Mouse (Mus musculus) forebrain, embryonic 14.5 days (tissue): ENCODE data around the gene Ttc28. TPM values are rescaled to one million over a fixed set of nuclear protein-coding genes. Genes with fewer than 3 reads are reported as not detected.

ENCODE experiments used
- ATAC-seq: fragments of 200-750 bp; cut with Nextera tagmentation; 2 replicates; pipeline ENCODE4 v1.8.0; 2017; ENCODE audit warnings: mild to moderate bottlenecking, moderate library complexity
- DNase-seq: peaks from one replicate; pipeline ENCODE4 v3.0.0-alpha.2; 2015; ENCODE audit warnings: low spot score
- H3K27ac ChIP-seq: fragments of 300-500 bp; sonication (generic); 2 replicates; pipeline ENCODE4 v1.5.1; 2014; ENCODE audit warnings: low read depth, mild to moderate bottlenecking, control low read depth, low read length, moderate library complexity
- H3K27me3 ChIP-seq: fragments of 300-500 bp; sonication (generic); replicated peaks from 2 replicates; pipeline ENCODE4 v1.6.1; 2014; ENCODE audit warnings: low read length, control low read depth, mixed read lengths; ENCODE audit not compliant: control insufficient read depth, insufficient read depth
- H3K36me3 ChIP-seq: fragments of 300-500 bp; sonication (generic); 2 replicates; pipeline ENCODE4 v1.6.1; 2014; ENCODE audit warnings: low read length, control low read depth; ENCODE audit not compliant: control insufficient read depth, insufficient read depth
- H3K4me1 ChIP-seq: fragments of 300-500 bp; sonication (generic); 2 replicates; pipeline ENCODE4 v1.6.1; 2014; ENCODE audit warnings: antibody characterized with exemption, low read length, control low read depth; ENCODE audit not compliant: control insufficient read depth, insufficient read depth
- H3K4me2 ChIP-seq: fragments of 300-500 bp; sonication (generic); 2 replicates; pipeline ENCODE4 v1.6.1; 2014; ENCODE audit warnings: mild to moderate bottlenecking, control low read depth, low read length
- H3K4me3 ChIP-seq: fragments of 300-500 bp; sonication (generic); 2 replicates; pipeline ENCODE4 v1.5.1; 2014; ENCODE audit warnings: low read depth, low read length, control low read depth
- H3K9ac ChIP-seq: fragments of 300-500 bp; sonication (generic); 2 replicates; pipeline ENCODE4 v1.6.1; 2014; ENCODE audit warnings: mild to moderate bottlenecking, low read length, control low read depth, moderate library complexity
- H3K9me3 ChIP-seq: fragments of 300-500 bp; sonication (generic); replicated peaks from 2 replicates; pipeline ENCODE4 v1.6.1; 2016; ENCODE audit warnings: low read length, control low read depth, mixed read lengths; ENCODE audit not compliant: control insufficient read depth
- WGBS: fragments of 180-500 bp; shearing (Covaris S2); extraction: QIAGEN DNeasy Blood & Tissue Kit; methylation state at CpG from one replicate; pipeline ENCODE4 v1.1.7; 2014; 5-methylcytosine and 5-hydroxymethylcytosine counted together
- polyA plus RNA-seq: library from polyadenylated mRNA; unstranded; fragments of >200 nt; fragmentation: Nextera tagmentation; extraction: Ambion mirVana; gene quantifications from 2 replicates; pipeline ENCODE4 v1.2.1, GENCODE M21; 2014

The Ttc28 gene
- polyA plus RNA-seq, 1 experiment from 2014 or later: 29.0 TPM

- ATAC-seq (no peak), DNase-seq (no peak)
- Histone ChIP-seq H3K27me3 (no peaks in the 10 kb centered on the region), H3K9me3 (no peaks in the 10 kb centered on the region), H3K27ac (no peak overlapping the region), H3K36me3 (no peaks in the 10 kb centered on the region), H3K4me1 (no peaks in the 10 kb centered on the region), H3K4me3 (no peak overlapping the region), H3K4me2 (no peak overlapping the region), H3K9ac (no peak overlapping the region)
- 89% methylated on average over 5 of the region's 5 CpGs for WGBS
Measured at GRCm38 (mm10) chr5:110925804-110926203, 46.2 kb downstream of the Ttc28 start.

GRCm38 (mm10) chr5:110928289-110928688 lies 48.7 kb downstream of the Ttc28 start:
- DNase-seq: peak; percentile 42
- no peaks in the 10 kb centered on the region for H3K4me1 ChIP-seq
- H3K27me3 ChIP-seq: no peaks in the 10 kb centered on the region
- H3K9ac ChIP-seq: no peak overlapping the region
- H3K9me3 ChIP-seq: no peaks in the 10 kb centered on the region
- no peak for ATAC-seq
- H3K27ac ChIP-seq: no peak overlapping the region
- H3K36me3 ChIP-seq: no peaks in the 10 kb centered on the region
- 63% methylated on average over 3 of the region's 3 CpGs for WGBS
- no peak overlapping the region for H3K4me3 ChIP-seq
- H3K4me2 ChIP-seq: no peak overlapping the region

DNA sequence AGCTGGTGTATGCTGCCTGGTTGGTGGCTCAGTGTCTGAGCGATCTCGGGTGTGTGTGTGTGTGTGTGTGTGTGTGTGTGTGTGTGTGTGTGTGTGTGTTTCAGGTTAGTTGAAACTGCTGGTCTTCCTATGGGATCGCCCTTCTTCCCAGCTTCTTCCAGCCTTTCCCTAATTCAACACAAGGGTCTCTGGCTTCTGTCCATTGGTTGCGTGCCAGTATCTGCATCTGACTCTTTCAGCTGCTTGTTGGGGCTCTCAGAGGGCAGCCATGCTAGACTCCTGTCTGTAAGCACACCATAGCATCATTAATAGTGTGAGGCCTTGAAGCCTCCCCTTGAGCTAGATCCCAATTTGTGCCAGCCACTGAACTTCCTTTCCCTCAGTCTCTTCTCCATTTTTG lies 49.7 kb downstream of the Ttc28 start:
- H3K9me3 ChIP-seq: no peaks in the 10 kb centered on the region
- 76% methylated on average over 4 of the region's 4 CpGs for WGBS
- ATAC-seq (no peak), DNase-seq (peak; percentile 51)
- no peaks in the 10 kb centered on the region for H3K36me3 ChIP-seq
- H3K4me1 ChIP-seq: no peaks in the 10 kb centered on the region
- H3K4me3 ChIP-seq: no peak overlapping the region
- H3K27ac ChIP-seq: no peak overlapping the region
- H3K27me3 ChIP-seq: no peaks in the 10 kb centered on the region
- no peak overlapping the region for H3K4me2 ChIP-seq
- no peak overlapping the region for H3K9ac ChIP-seq

GRCm38 (mm10) chr5:110936606-110937005 lies 57.0 kb downstream of the Ttc28 start:
- Histone ChIP-seq H3K36me3 (no peaks in the 10 kb centered on the region), H3K4me3 (no peak overlapping the region), H3K9ac (no peak overlapping the region), H3K4me1 (no peaks in the 10 kb centered on the region; the same call in 1 of the 2 replicates), H3K27me3 (no peaks in the 10 kb centered on the region), H3K27ac (no peak overlapping the region), H3K9me3 (no peaks in the 10 kb centered on the region), H3K4me2 (no peak overlapping the region)
- DNase-seq (no peak), ATAC-seq (no peak)
- 40% methylated on average over 5 of the region's 5 CpGs for WGBS

- no peaks in the 10 kb centered on the region for H3K27me3 ChIP-seq
- H3K9ac ChIP-seq: no peak overlapping the region
- DNase-seq (no peak), ATAC-seq (no peak)
- H3K4me3 ChIP-seq: no peak overlapping the region
- H3K27ac ChIP-seq: no peak overlapping the region
- 93% methylated on average over 8 of the region's 8 CpGs for WGBS
- no peaks in the 10 kb centered on the region for H3K36me3 ChIP-seq
- peaks cover 6% of the 10 kb centered on the region; the same call in 1 of the 2 replicates for H3K4me1 ChIP-seq
- no peaks in the 10 kb centered on the region for H3K9me3 ChIP-seq
- no peak overlapping the region for H3K4me2 ChIP-seq
Measured at GRCm38 (mm10) chr5:110944326-110944725, 64.7 kb downstream of the Ttc28 start.

GRCm38 (mm10) chr5:110948476-110949399 lies 69.1 kb downstream of the Ttc28 start:
- peaks cover 6% of the 10 kb centered on the region; the same call in 1 of the 2 replicates for H3K4me1 ChIP-seq
- 44% methylated on average over 12 of the region's 12 CpGs for WGBS
- H3K9ac ChIP-seq: no peak overlapping the region
- DNase-seq: peak; percentile 42
- H3K27ac ChIP-seq: peak overlapping the region; percentile 69
- H3K27me3 ChIP-seq: no peaks in the 10 kb centered on the region
- H3K36me3 ChIP-seq: no peaks in the 10 kb centered on the region
- no peak overlapping the region for H3K4me3 ChIP-seq
- no peaks in the 10 kb centered on the region for H3K9me3 ChIP-seq
- peak; percentile 65 for ATAC-seq
- no peak overlapping the region for H3K4me2 ChIP-seq

GRCm38 (mm10) chr5:110949791-110950190 lies 70.2 kb downstream of the Ttc28 start:
- Histone ChIP-seq H3K9me3 (no peaks in the 10 kb centered on the region), H3K27me3 (no peaks in the 10 kb centered on the region), H3K4me1 (peaks cover 6% of the 10 kb centered on the region; the same call in 1 of the 2 replicates), H3K9ac (no peak overlapping the region), H3K4me3 (no peak overlapping the region), H3K27ac (0 out of 2 replicates have a peak overlapping the region, but pooled peaks have one; percentile 33), H3K36me3 (no peaks in the 10 kb centered on the region), H3K4me2 (no peak overlapping the region)
- DNase-seq: peak; percentile 87
- ATAC-seq: peak; percentile 88; the same call in 1 of the 2 replicates
- 45% methylated on average over 3 of the region's 3 CpGs for WGBS

DNA sequence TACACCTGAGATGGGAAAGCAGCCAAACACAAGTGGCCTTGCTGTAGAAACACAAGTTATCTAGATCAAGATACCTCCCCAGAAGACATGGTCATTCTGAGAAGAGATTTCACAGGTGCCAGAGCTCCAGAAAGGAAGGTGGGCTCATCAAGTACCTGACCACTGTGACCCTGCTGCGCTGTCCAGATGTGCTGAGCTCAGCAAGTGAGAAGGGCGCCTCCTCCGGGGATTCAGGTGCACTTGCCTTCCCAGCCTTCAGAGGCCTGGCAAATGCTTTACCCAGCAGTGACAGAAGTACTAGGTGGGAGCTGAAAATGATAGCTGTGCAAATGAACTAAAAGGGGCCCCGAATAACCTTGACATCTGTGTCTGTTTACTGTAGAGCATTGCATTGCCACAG lies 78.6 kb downstream of the Ttc28 start:
- Histone ChIP-seq H3K27me3 (no peaks in the 10 kb centered on the region), H3K4me3 (no peak overlapping the region), H3K27ac (no peak overlapping the region), H3K9me3 (no peaks in the 10 kb centered on the region), H3K4me2 (no peak overlapping the region), H3K4me1 (no peaks in the 10 kb centered on the region), H3K36me3 (no peaks in the 10 kb centered on the region), H3K9ac (no peak overlapping the region)
- 88% methylated on average over 4 of the region's 4 CpGs for WGBS
- ATAC-seq (no peak), DNase-seq (no peak)

GRCm38 (mm10) chr5:110960067-110960466 lies 80.5 kb downstream of the Ttc28 start:
- DNase-seq: no peak
- 61% methylated on average over 4 of the region's 4 CpGs for WGBS

More at GRCm38 (mm10) chr5:110960067-110960466, 80.5 kb downstream of the Ttc28 start:
- Histone ChIP-seq H3K9me3 (no peaks in the 10 kb centered on the region), H3K27ac (no peak overlapping the region), H3K9ac (no peak overlapping the region), H3K4me2 (no peak overlapping the region), H3K36me3 (no peaks in the 10 kb centered on the region), H3K4me3 (no peak overlapping the region), H3K27me3 (no peaks in the 10 kb centered on the region), H3K4me1 (no peaks in the 10 kb centered on the region)
- no peak for ATAC-seq
